In the genomic region with DNA sequence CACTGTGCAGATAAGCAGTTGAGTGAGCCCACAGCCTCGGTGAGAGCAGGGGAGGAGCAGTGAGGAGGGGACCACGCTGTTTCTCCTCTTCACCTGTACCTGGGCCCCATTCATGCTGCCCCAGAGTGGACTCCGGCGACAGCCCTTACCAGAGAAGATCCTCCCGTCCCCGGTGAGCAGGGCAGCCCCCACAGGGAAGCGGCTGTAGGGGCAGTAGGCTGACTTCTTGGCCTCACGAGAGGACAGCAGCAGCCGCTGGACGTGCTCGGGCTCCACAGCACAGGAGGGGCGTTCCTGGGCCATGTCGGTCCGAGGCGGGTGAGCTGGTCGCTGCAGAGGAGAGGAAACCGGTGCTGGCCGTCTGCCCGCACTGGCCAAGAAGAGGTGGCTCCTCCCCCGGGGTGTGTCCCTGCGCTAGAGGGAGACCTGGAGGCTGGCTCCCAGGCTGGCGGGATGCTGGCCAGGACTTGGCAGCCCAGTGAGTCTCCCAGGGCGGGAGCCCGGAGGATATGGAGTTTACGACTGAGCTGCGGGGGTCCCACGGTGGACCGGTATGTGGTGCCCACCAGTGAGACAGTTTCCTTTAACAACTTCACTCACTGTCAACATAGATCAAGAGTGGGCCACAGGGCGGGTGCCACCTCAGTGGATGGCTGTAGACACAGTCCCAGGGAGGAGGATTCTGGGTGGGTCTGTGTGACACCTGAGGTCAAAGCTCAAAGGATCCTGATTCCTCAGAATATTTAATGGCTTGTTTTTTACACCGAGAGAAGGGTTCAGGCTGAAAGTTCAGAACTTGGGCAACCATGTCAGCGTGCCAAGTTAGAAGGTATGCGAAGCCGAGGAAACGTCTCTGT, we compare ENCODE assay signal across 8 mouse cellular contexts. TPM values are rescaled to one million over a fixed set of nuclear protein-coding genes. Genes with fewer than 3 reads are reported as not detected.
DNase-seq lines count a peak whose midpoint lies in the region; ATAC-seq and TF ChIP-seq lines count a peak whose summit lies in the region.

A gene (minus strand): TSS at position 352 of the 857 bp plus-strand sequence.

- peak within 1 kb of the TSS; percentile 38 for H3K9ac ChIP-seq in forebrain, embryonic 12.5 days
- peak within 1 kb of the TSS; percentile 21; the same call in 1 of the 2 replicates for H3K9ac ChIP-seq in heart, postnatal 0 days (replicated peaks; ENCODE audit: low read depth, low read length)

- peaks cover 9% of the 10 kb centered on the region for H3K4me1 ChIP-seq in forebrain, embryonic 12.5 days
- H3K4me1 ChIP-seq in heart, postnatal 0 days (ENCODE audit: control insufficient read depth, insufficient read depth), result peaks cover 15% of the 10 kb centered on the region

- H3K4me2 ChIP-seq in forebrain, embryonic 12.5 days, result peak within 1 kb of the TSS; percentile 66
- peak within 1 kb of the TSS; percentile 66 for H3K4me2 ChIP-seq in heart, postnatal 0 days (ENCODE audit: low read depth, low read length)

- peaks cover 38% of the 10 kb centered on the region for H3K27me3 ChIP-seq in forebrain, embryonic 12.5 days
- peaks cover 4% of the 10 kb centered on the region; the same call in 1 of the 2 replicates for H3K27me3 ChIP-seq in heart, postnatal 0 days (ENCODE audit: control insufficient read depth, insufficient read depth, low read length)

- no peaks in the 10 kb centered on the region for H3K9me3 ChIP-seq in forebrain, embryonic 12.5 days
- H3K9me3 ChIP-seq in heart, postnatal 0 days (replicated peaks; ENCODE audit: control insufficient read depth, low read length), result no peaks in the 10 kb centered on the region

- peak; percentile 58; the same call in 1 of the 2 replicates for ATAC-seq in forebrain, embryonic 12.5 days (ENCODE audit: low FRiP score)
- ATAC-seq in heart, postnatal 0 days (ENCODE audit: insufficient read depth, low read depth), result peak; percentile 93

- WGBS in forebrain, embryonic 12.5 days, result 12% methylated on average over 34 of the region's 34 CpGs
- 7% methylated on average over 34 of the region's 34 CpGs for WGBS in heart, postnatal 0 days

- H3K36me3 ChIP-seq in forebrain, embryonic 12.5 days (replicated peaks), result no peaks in the 10 kb centered on the region
- no peaks in the 10 kb centered on the region for H3K36me3 ChIP-seq in heart, postnatal 0 days (replicated peaks; ENCODE audit: control insufficient read depth, insufficient read depth, low read length)

- peak; percentile 19; the same call in 1 of the 2 replicates for TF ChIP-seq CTCF in heart, postnatal 0 days (IDR thresholded peaks at IDR 0.05; ENCODE audit: low read depth)

- peak; percentile 47 for DNase-seq in MEL-GATA-1-ER (ENCODE audit: extremely low read depth, low read depth)
- peak; percentile 84 for DNase-seq in cerebellum, adult 11-12 months
- peak; percentile 84 for DNase-seq in heart, postnatal 0 days (ENCODE audit: low spot score)
- peak; percentile 96 to 97 for DNase-seq in kidney, postnatal 25 days
- peak; percentile 89 to 92 for DNase-seq in lung, postnatal 4 days
- DNase-seq in right cerebral cortex, postnatal 14 days, result peak; percentile 36
- DNase-seq in thymus, adult 18-20 months, result no peak

- peak within 1 kb of the TSS; percentile 35 for H3K4me3 ChIP-seq in forebrain, embryonic 12.5 days (replicated peaks)
- peak within 1 kb of the TSS; percentile 44 for H3K4me3 ChIP-seq in heart, postnatal 0 days (ENCODE audit: low read depth, low read length)

- H3K27ac ChIP-seq in forebrain, embryonic 12.5 days, result no peak within 1 kb of the TSS
- peak within 1 kb of the TSS; percentile 61 for H3K27ac ChIP-seq in heart, postnatal 0 days (ENCODE audit: low read depth)

- no peak for TF ChIP-seq EP300 in heart, postnatal 0 days (IDR thresholded peaks at IDR 0.05; ENCODE audit: low read depth)

RNA-seq across cellular contexts. Expression of the gene that starts here (rescaled TPM):
- 1.6 and 1.8 TPM in 2 replicates for polyA plus RNA-seq in forebrain, embryonic 12.5 days (2016; fragmentation: Nextera tagmentation; extraction: Ambion mirVana)
- total RNA-seq in heart, postnatal 0 days (2014; rRNA removed; ENCODE audit: low replicate concordance), result 2.7 and 7.4 TPM in 2 replicates
- polyA plus RNA-seq in heart, postnatal 0 days (2015; fragmentation: Nextera tagmentation; extraction: Ambion mirVana), result 7.0 and 7.6 TPM in 2 replicates

Comparison
In these comparisons a context has a peak if more than half of its experiments do, and no peak if none do; other contexts are left out.
1. DNase-seq: peak in MEL-GATA-1-ER (single experiment), cerebellum, adult 11-12 months (single experiment), heart, postnatal 0 days (single experiment), kidney, postnatal 25 days (2 of 2), lung, postnatal 4 days (2 of 2) and right cerebral cortex, postnatal 14 days (single experiment); none in thymus, adult 18-20 months (0 of 2).